Mouse (Mus musculus) hindbrain, embryonic 10.5 days (tissue): ENCODE results near the gene Mios. TPM values are rescaled to one million over a fixed set of nuclear protein-coding genes. Genes with fewer than 3 reads are reported as not detected.

Source experiments
- DNase-seq: peaks from one replicate; pipeline ENCODE4 v3.0.0-alpha.2; 2017; ENCODE audit warnings: low spot score
- H3K27ac ChIP-seq: fragments of 300-500 bp; sonication (generic); 2 replicates; pipeline ENCODE4 v1.5.1; 2016; ENCODE audit warnings: mild to moderate bottlenecking, moderate library complexity
- H3K27me3 ChIP-seq: fragments of 300-500 bp; sonication (generic); 2 replicates; pipeline ENCODE4 v1.6.1; 2016; ENCODE audit warnings: mild to moderate bottlenecking; ENCODE audit not compliant: poor library complexity, insufficient read depth, severe bottlenecking
- H3K36me3 ChIP-seq: fragments of 300-500 bp; sonication (generic); 2 replicates; pipeline ENCODE4 v1.6.1; 2016; ENCODE audit warnings: mild to moderate bottlenecking, moderate library complexity
- H3K4me1 ChIP-seq: fragments of 300-500 bp; sonication (generic); replicated peaks from 2 replicates; pipeline ENCODE4 v1.6.1; 2016; ENCODE audit warnings: mild to moderate bottlenecking
- H3K4me3 ChIP-seq: fragments of 300-500 bp; sonication (generic); 2 replicates; pipeline ENCODE4 v1.5.1; 2016; ENCODE audit warnings: mild to moderate bottlenecking, moderate library complexity
- H3K9me3 ChIP-seq: fragments of 300-500 bp; sonication (generic); 2 replicates; pipeline ENCODE4 v1.6.1; 2016; ENCODE audit warnings: mild to moderate bottlenecking, moderate library complexity
- WGBS: fragments of 180-500 bp; shearing (Covaris S2); methylation state at CpG from one replicate; pipeline ENCODE4 v1.1.7; 2016; 5-methylcytosine and 5-hydroxymethylcytosine counted together
- polyA plus RNA-seq: library from polyadenylated mRNA; unstranded; fragments of >200 nt; fragmentation: Nextera tagmentation; extraction: Ambion mirVana; gene quantifications from 2 replicates; pipeline ENCODE4 v1.2.1, GENCODE M21; 2016

Mios gene
- polyA plus RNA-seq, 1 experiment from 2014 or later, result 19.9 TPM

DNA sequence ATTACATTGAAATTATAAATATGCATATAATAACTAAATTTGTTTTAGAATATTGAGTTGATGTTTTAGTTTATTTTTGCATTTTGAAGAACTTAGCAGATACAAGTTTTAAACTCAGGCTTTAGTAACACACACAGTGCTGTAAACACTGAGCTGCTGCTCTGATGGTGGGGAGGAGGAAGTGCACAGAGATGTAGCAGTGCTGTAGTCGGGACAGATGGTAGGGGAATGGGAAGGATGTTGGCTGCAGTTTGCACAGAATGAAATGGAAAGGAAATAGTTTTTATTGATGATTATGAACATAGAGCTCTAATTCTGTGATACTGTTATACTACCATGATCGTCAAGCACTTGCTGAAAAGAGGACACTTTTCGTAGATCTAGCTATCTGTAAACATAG lies 18.0 kb downstream of the Mios start:
- no peaks in the 10 kb centered on the region for H3K4me1 ChIP-seq
- no peaks in the 10 kb centered on the region for H3K9me3 ChIP-seq
- 92% methylated on average over 3 of the region's 3 CpGs for WGBS
- H3K27me3 ChIP-seq, result no peaks in the 10 kb centered on the region
- H3K36me3 ChIP-seq, result peaks cover 48% of the 10 kb centered on the region
- H3K4me3 ChIP-seq, result no peak overlapping the region
- H3K27ac ChIP-seq, result no peak overlapping the region
- no peak for DNase-seq

DNA sequence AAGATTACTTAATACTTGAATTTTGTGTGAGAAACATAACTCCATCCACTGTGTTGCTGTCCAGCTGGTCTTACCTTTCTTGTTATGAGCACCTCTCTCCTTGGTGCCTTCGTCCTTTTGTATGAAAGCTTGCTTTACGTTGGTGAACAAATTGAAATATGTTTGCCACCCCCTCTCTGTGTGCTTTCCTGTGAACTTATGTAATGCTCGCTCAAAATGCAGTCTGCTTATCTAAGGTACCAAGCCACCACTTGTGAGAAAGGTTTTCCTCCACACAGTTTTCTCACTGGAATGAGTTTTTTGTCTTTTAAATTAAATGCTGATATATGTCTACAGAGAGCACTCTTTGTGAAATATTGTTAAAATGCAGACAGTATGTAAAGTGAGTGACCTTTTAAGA lies 19.6 kb downstream of the Mios start:
- 91% methylated on average over 3 of the region's 3 CpGs for WGBS
- H3K9me3 ChIP-seq, result no peaks in the 10 kb centered on the region
- H3K27ac ChIP-seq, result no peak overlapping the region
- peaks cover 60% of the 10 kb centered on the region for H3K36me3 ChIP-seq
- no peaks in the 10 kb centered on the region for H3K4me1 ChIP-seq
- no peak overlapping the region for H3K4me3 ChIP-seq
- no peak for DNase-seq
- H3K27me3 ChIP-seq, result no peaks in the 10 kb centered on the region

DNA sequence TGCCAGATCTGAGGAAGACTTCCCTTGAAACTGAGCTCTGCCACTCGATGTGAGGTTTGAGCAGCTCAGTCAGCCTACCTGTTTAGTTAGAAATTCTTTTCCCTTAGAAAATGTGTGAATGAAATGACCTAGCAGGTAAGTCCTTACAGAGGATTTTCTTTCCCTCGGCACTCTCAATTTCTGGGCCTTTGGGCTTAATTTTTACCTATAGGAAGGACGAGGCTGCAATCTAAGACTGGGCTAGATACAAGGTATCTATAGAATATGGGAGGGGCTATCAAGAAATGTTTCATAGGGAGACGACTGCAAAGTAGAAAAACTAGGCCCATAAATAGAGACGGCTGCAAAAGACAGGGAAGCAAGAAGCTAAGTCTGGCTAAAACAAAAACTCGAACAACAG lies 49.3 kb downstream of the Mios start:
- peaks cover 19% of the 10 kb centered on the region for H3K4me1 ChIP-seq
- peaks cover 27% of the 10 kb centered on the region for H3K36me3 ChIP-seq
- peak overlapping the region; percentile 79 for H3K4me3 ChIP-seq
- H3K9me3 ChIP-seq, result no peaks in the 10 kb centered on the region
- H3K27me3 ChIP-seq, result no peaks in the 10 kb centered on the region
- H3K27ac ChIP-seq, result peak overlapping the region; percentile 92
- no peak for DNase-seq
- 11% methylated on average over 6 of the region's 6 CpGs for WGBS

DNA sequence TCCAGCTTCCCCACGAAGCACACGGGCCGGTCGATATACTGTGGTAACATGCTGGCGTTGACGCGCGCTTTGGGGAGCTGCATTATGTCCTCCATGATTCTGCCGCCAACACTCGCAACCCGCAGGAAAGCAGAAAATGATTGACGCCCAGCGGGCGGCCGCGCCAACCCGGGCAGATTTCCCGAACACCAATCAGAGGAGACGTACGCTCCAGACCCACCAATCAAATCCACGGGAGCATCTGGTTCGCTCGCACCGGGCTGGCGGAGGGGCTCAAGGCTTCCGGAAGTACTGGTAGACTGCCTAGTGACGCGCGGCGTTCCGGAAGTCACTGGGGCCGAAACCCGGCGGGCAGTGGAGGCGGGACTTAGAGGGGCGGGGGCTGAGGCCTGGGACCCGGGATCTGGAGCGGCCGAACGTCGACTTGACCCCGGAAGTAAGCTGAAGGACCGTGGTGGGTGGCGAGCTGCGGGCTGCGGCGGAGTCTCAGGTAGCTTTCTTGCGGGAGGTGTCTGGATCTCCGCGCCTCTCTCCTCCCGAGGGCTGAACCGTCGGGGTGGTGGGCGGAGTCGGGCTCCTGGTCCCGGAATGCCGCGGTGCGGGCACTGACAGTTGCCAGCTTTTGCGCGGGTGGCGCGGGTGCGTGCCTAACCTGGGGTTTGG lies 50.1 kb downstream of the Mios start, which contains the start of the genes Rpa3, Umad1 and Gm45062:
Gene Rpa3 (minus strand): TSS at position 170 of the 663 bp plus-strand sequence.
Gene Umad1 (plus strand): TSS at position 285 of the 663 bp plus-strand sequence.
Gene Gm45062 (plus strand): TSS at position 447 of the 663 bp plus-strand sequence.
- under 1% methylated on average over 64 of the region's 64 CpGs for WGBS

DNA sequence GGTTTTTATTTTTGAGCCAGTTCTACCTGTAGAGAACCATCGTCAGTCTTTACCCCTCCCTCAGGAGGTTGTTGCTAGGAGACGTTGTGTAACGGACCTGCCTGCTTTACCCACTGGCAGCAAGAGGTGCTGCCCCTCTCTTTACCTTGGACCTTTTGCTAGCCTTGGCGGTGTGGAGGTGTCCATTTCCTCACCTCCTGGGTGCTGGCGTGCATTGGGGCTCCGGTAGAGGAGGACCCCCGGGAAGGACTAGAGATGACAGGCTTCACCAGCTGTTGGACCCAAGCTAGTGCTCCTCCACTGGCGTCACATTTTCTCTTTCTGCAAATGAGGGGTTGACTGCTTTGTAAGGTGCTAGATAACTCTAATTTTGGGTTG lies 50.6 kb downstream of the Mios start:
- 1% methylated on average over 8 of the region's 8 CpGs for WGBS
- peak overlapping the region; percentile 79 for H3K4me3 ChIP-seq
- H3K4me1 ChIP-seq, result peaks cover 19% of the 10 kb centered on the region
- H3K27ac ChIP-seq, result peak overlapping the region; percentile 92
- no peaks in the 10 kb centered on the region for H3K27me3 ChIP-seq
- H3K9me3 ChIP-seq, result no peaks in the 10 kb centered on the region
- peaks cover 14% of the 10 kb centered on the region for H3K36me3 ChIP-seq
- no peak for DNase-seq

More for the DNA sequence above, 50.1 kb downstream of the Mios start, which contains the start of the genes Rpa3, Umad1 and Gm45062:
- DNase-seq, result peak; percentile 98
- peaks cover 19% of the 10 kb centered on the region for H3K4me1 ChIP-seq
- peak within 1 kb of the TSS; percentile 79 for H3K4me3 ChIP-seq
- peak within 1 kb of the TSS; percentile 92 for H3K27ac ChIP-seq
- H3K27me3 ChIP-seq, result no peaks in the 10 kb centered on the region
- H3K36me3 ChIP-seq, result peaks cover 19% of the 10 kb centered on the region
- no peaks in the 10 kb centered on the region for H3K9me3 ChIP-seq

DNA sequence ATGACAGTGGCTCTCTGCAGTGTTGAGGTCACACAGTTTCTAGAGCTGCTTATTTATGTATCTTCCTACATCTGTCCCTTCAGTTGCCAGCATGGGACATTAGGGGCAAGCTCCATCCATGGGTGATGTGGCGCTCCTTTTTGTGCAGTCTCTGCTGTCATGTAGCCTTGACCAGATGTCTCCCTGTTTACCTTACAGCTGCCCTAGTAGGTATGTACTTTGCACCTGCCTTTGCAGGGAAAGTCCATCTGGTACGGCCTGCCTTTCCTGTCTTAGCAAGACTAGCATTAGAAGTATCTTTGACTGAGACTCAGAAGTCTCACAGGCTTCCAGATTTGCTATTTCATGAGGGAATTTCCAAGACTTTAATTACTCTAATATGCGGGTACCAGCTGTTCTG lies 62.0 kb downstream of the Mios start:
- 91% methylated on average over 3 of the region's 3 CpGs for WGBS
- Histone ChIP-seq H3K4me3 (no peak overlapping the region), H3K27me3 (no peaks in the 10 kb centered on the region), H3K36me3 (peaks cover 14% of the 10 kb centered on the region; the same call in 1 of the 2 replicates), H3K9me3 (no peaks in the 10 kb centered on the region), H3K27ac (no peak overlapping the region), H3K4me1 (no peaks in the 10 kb centered on the region)
- DNase-seq, result no peak

DNA sequence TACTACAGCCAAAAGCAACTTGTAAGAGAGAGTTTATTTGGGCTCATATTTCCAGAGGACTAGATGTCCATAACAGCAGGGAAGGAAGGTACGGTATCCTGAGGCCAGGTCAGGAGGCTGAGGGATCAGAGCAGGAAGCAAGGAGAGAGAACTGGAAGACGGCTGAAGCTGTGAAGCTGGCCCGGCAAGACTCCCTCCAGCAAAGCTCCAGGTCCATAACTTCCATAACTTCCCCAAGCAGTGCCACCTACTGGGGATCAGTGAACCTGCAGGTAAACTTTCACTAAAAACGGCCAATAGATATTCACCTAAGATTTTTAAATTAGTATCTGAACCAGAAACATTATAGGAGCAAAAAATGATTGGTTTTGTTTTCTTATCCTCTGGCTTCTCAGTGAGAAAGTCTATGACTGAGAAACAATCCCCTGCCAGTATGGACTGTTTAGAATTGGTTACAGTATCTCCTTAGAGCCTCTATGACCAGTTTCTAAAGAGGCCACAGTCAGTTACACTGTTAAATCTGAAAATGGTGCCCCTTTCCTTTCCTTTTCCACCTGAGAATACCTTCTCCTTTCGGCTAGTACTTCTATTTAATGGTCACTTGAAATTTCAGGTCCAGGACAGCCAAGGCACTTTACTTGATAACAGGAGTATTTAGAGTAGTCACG lies 65.5 kb downstream of the Mios start:
- peaks cover 14% of the 10 kb centered on the region; the same call in 1 of the 2 replicates for H3K36me3 ChIP-seq
- no peaks in the 10 kb centered on the region for H3K9me3 ChIP-seq
- no peak overlapping the region for H3K27ac ChIP-seq
- 37% methylated on average over 6 of the region's 6 CpGs for WGBS
- no peaks in the 10 kb centered on the region for H3K4me1 ChIP-seq
- H3K27me3 ChIP-seq, result no peaks in the 10 kb centered on the region
- no peak overlapping the region for H3K4me3 ChIP-seq
- peak; percentile 49 for DNase-seq

DNA sequence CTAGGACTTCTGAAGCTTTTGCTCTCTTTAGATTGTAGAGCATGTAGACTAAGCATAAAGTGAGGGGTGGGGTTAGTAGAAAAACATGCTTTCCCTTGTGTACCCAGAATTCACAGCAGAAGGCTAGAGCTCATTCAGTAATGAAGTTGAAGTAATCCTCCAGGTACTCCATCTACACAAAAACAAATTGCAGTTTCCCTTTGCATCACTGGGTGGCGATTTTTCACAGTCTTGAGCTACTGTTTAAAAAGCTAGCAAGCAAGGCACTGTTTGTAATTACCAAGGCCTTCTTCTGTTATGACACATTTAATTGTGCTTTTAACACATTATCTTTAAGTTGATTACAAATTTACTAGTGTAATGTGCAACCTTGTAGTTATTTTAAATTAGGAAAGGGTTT lies 66.1 kb downstream of the Mios start:
- DNase-seq, result no peak
- Histone ChIP-seq H3K9me3 (no peaks in the 10 kb centered on the region), H3K27ac (no peak overlapping the region), H3K4me3 (no peak overlapping the region), H3K36me3 (peaks cover 14% of the 10 kb centered on the region; the same call in 1 of the 2 replicates), H3K27me3 (no peaks in the 10 kb centered on the region), H3K4me1 (no peaks in the 10 kb centered on the region)
- 11% methylated on average over 1 of the region's 1 CpGs for WGBS

DNA sequence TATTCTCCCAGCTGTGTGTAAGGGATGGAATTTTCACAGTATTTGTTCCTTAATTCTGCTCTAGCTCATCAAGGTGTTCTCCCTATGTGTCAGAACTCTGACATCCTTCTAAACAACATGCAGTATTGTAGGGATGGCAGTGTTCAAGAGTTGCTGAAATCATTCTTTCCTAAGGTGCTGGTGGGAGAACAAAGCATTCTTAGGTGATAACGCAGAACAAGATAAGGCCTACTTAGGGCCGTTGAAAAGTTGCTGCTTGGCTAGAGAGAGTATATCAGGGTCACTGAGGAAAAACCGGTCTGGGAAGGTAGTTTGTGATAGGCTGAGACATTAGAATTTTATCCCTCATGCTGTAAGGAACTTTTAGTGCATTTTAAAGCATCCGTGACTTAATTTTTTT lies 67.4 kb downstream of the Mios start:
- peaks cover 8% of the 10 kb centered on the region; the same call in 1 of the 2 replicates for H3K36me3 ChIP-seq
- H3K9me3 ChIP-seq, result no peaks in the 10 kb centered on the region
- H3K4me1 ChIP-seq, result no peaks in the 10 kb centered on the region
- no peak for DNase-seq
- WGBS, result 83% methylated on average over 4 of the region's 4 CpGs
- no peak overlapping the region for H3K27ac ChIP-seq
- H3K27me3 ChIP-seq, result no peaks in the 10 kb centered on the region
- no peak overlapping the region for H3K4me3 ChIP-seq

DNA sequence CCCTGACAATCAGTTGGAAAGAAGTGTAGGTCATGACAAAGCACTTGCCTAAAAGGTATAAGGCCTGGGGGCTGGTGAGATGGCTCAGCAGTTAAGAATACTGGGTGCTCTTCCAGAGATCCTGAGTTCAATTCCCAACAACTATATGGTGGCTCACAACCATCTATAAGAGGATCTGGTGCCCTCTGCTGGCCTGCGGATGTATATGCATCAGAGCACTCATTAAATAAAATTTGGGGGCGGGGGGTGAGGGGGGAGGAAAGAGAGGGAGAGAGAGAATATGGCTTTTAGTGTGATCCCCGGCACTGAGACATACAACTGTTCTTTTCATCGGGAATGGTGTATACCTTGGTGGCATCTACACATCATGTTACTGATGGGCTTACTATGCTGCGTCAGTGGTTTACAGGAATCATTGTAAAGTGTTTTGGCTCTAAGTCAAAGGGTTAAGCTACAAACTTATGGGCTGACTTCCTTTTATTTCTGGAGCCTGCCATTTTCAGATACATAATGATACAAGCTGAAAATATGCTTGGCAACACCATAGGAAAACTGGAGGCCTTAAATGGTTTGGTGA lies 69.5 kb downstream of the Mios start:
- Histone ChIP-seq H3K27me3 (no peaks in the 10 kb centered on the region), H3K36me3 (no peaks in the 10 kb centered on the region), H3K4me1 (no peaks in the 10 kb centered on the region), H3K4me3 (no peak overlapping the region), H3K9me3 (no peaks in the 10 kb centered on the region), H3K27ac (no peak overlapping the region)
- DNase-seq, result no peak
- WGBS, result 70% methylated on average over 5 of the region's 5 CpGs

DNA sequence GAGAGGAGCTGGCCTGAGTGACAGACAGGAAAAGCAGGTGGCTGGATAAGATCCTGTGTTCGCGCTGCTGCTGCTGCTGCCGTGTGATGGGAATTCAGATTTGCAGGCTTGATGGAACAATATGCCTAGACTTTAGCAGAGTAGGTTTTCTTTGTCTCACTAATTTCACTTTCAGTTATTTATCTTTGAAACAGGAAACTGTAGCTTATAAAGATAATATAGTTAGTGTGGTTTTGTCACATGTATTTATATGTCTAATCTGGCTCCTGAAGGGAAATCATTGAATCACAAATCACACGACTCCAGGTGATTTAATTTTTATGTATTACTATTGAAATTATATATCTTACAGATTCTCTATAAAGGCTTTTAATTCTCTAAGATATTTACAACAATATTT lies 74.2 kb downstream of the Mios start:
- H3K9me3 ChIP-seq, result no peaks in the 10 kb centered on the region
- 92% methylated on average over 4 of the region's 4 CpGs for WGBS
- no peaks in the 10 kb centered on the region for H3K36me3 ChIP-seq

DNA sequence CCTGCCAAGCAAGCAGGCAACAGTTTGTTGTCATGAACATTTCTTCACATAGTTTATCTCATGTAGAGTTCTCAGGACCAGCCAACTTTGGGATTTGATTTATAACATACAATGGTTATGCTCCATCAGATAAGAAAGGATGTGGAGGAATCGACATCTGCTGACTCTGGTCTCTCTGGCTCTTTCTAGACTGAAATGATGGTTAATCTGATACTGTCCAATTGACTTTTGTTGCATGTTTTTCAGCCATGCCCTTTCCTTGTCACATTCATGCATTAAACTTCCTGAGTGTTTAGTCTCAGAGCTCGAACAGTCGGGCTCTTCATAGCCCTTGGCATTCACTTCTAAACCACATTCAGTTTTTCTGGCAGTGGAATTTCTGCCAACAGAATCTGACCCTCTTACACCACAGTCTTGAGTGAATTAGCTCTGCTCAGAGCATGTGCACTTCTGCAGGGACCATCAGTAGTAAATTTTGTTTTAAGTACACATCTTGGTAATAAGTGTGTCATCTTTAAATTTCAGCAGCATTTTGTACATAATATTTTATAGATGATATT lies 76.5 kb downstream of the Mios start:
- no peaks in the 10 kb centered on the region for H3K9me3 ChIP-seq
- no peak for DNase-seq
- H3K4me1 ChIP-seq, result no peaks in the 10 kb centered on the region
- H3K27ac ChIP-seq, result no peak overlapping the region
- 91% methylated on average over 3 of the region's 3 CpGs for WGBS
- H3K27me3 ChIP-seq, result no peaks in the 10 kb centered on the region
- H3K4me3 ChIP-seq, result no peak overlapping the region
- no peaks in the 10 kb centered on the region for H3K36me3 ChIP-seq

More for the DNA sequence above, 74.2 kb downstream of the Mios start:
- H3K4me3 ChIP-seq, result no peak overlapping the region
- no peak overlapping the region for H3K27ac ChIP-seq
- H3K27me3 ChIP-seq, result no peaks in the 10 kb centered on the region
- DNase-seq, result no peak
- H3K4me1 ChIP-seq, result no peaks in the 10 kb centered on the region
